Mouse (Mus musculus): ENCODE data around the gene Dmpk.
A peak's percentile ranks its signal among the peaks of the same experiment; 100 is the strongest.

The Dmpk gene

GRCm38 (mm10) chr7:19075723-19076585 lies 7.7 kb upstream of the Dmpk start, which contains the start of gene Dmwd:
TSS of gene Dmwd (plus strand) at chr7:19076227.
- DNase-seq (ENCODE audit: low spot score): peak; percentile 97

- DNase-seq (ENCODE audit: low spot score): no peak
Observed at GRCm38 (mm10) chr7:19076586-19076991, 7.1 kb upstream of the Dmpk start.

- DNase-seq (ENCODE audit: low spot score): no peak
Observed at GRCm38 (mm10) chr7:19077761-19078160, 5.9 kb upstream of the Dmpk start.

GRCm38 (mm10) chr7:19078732-19079131 lies 4.9 kb upstream of the Dmpk start:
- DNase-seq (ENCODE audit: low spot score): no peak

- no peak for DNase-seq (ENCODE audit: low spot score)
Observed at GRCm38 (mm10) chr7:19080451-19080950, 3.1 kb upstream of the Dmpk start.

GRCm38 (mm10) chr7:19082171-19082570 lies 1.5 kb upstream of the Dmpk start:
- no peak for DNase-seq (ENCODE audit: low spot score)

GRCm38 (mm10) chr7:19083096-19083495 lies 553 bp upstream of the Dmpk start:
- DNase-seq (ENCODE audit: low spot score): no peak

GRCm38 (mm10) chr7:19084277-19084771 lies 675 bp downstream of the Dmpk start:
- no peak for DNase-seq (ENCODE audit: low spot score)

- DNase-seq (ENCODE audit: low spot score): no peak
Observed at GRCm38 (mm10) chr7:19084921-19085473, 1.3 kb downstream of the Dmpk start.

- no peak for DNase-seq (ENCODE audit: low spot score)
Observed at GRCm38 (mm10) chr7:19085495-19085894, 1.8 kb downstream of the Dmpk start.

- no peak for DNase-seq (ENCODE audit: low spot score)
Observed at GRCm38 (mm10) chr7:19086042-19086441, 2.4 kb downstream of the Dmpk start.

- no peak for DNase-seq (ENCODE audit: low spot score)
Observed at GRCm38 (mm10) chr7:19086760-19087159, 3.1 kb downstream of the Dmpk start.

GRCm38 (mm10) chr7:19088813-19089212 lies 5.2 kb downstream of the Dmpk start:
- DNase-seq (ENCODE audit: low spot score): no peak

- DNase-seq (ENCODE audit: low spot score): no peak
Observed at GRCm38 (mm10) chr7:19091913-19092312, 8.3 kb downstream of the Dmpk start.

GRCm38 (mm10) chr7:19092381-19093173 lies 8.9 kb downstream of the Dmpk start:
- peak; percentile 72 for DNase-seq (ENCODE audit: low spot score)

GRCm38 (mm10) chr7:19093174-19093521 lies 9.5 kb downstream of the Dmpk start:
- peak; percentile 80 for DNase-seq (ENCODE audit: low spot score)

GRCm38 (mm10) chr7:19093537-19094385 lies 10.1 kb downstream of the Dmpk start:
- peak; percentile 98 for DNase-seq (ENCODE audit: low spot score)

GRCm38 (mm10) chr7:19094471-19094825 lies 10.8 kb downstream of the Dmpk start, which contains the start of gene Six5:
TSS of gene Six5 (plus strand) at chr7:19094594.
- DNase-seq (ENCODE audit: low spot score): peak; percentile 56

GRCm38 (mm10) chr7:19094826-19095750 lies 11.4 kb downstream of the Dmpk start:
- no peak for DNase-seq (ENCODE audit: low spot score)

- peak; percentile 74 for DNase-seq (ENCODE audit: low spot score)
Observed at GRCm38 (mm10) chr7:19095751-19096110, 12.1 kb downstream of the Dmpk start.
